Mouse (Mus musculus): Measurements from ENCODE around the gene Zfp541. TPM values are rescaled to one million over a fixed set of nuclear protein-coding genes. Genes with fewer than 3 reads are reported as not detected.

The Zfp541 gene
- not detected in 2 replicates for polyA plus RNA-seq (2012; rRNA removed)

- WGBS, result 63% methylated on average over 80 of the region's 80 CpGs
- no peak within 1 kb of the TSS for H3K4me3 ChIP-seq (ENCODE audit: low read depth, low read length)
- H3K27me3 ChIP-seq (ENCODE audit: control insufficient read depth, insufficient read depth, low read length), result no peaks in the 10 kb centered on the region
- no peaks in the 10 kb centered on the region for H3K36me3 ChIP-seq (ENCODE audit: control insufficient read depth, insufficient read depth, low read length)
- peaks cover 9% of the 10 kb centered on the region; the same call in 1 of the 2 replicates for H3K4me1 ChIP-seq (ENCODE audit: control insufficient read depth, insufficient read depth, insufficient read length, low read length)
- TF ChIP-seq POLR2A (IDR thresholded peaks at IDR 0.05; ENCODE audit: low read depth, low read length) (no peak), CTCF (IDR thresholded peaks at IDR 0.05; ENCODE audit: extremely low read depth, insufficient read length, insufficient replicate concordance, low read depth, low read length) (no peak)
- H3K27ac ChIP-seq (ENCODE audit: insufficient read depth, low read depth, low read length), result no peak within 1 kb of the TSS
Observed at GRCm38 (mm10) chr7:16061219-16062098, at the start of gene Zfp541. Zfp541 (plus strand) TSS chr7:16061814.

DNA sequence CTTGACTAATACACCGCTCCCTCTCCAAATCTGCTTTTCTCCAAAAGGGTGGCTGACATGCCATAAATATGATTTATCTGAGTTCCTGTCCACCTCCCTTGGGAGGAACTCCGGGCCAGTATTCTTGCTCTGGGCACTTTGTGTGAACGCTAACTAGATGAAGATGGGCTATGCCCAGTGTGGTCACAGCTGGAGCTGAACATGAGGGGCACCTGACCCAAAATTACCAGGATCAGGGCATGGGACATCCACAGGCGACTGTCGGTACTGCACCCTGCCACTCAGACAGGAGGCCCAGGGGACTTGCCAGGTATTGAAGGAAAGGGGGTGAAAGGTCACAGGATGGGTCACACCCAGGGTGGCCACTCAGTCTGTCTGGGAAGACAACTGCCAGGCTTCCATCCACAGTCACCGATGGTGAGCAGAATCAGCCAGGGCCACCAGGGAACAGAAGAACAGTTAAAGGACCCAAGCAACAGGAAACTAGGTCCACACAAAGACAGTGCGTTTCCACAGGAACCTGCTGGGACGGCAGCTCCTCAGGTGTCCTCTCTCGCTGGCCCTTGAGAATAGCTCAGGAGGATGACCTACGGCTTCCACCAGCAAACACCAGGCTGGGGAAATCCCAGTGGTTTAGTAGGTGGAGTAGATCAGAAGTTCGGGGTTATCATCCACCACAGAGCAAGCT is 48.9 kb upstream of the Zfp541 start:
- 60% methylated on average over 11 of the region's 11 CpGs for WGBS
- no peak for TF ChIP-seq POLR2A (IDR thresholded peaks at IDR 0.05; ENCODE audit: low read depth, low read length)
- peak; percentile 77; the same call in 1 of the 2 replicates for TF ChIP-seq CTCF (IDR thresholded peaks at IDR 0.05; ENCODE audit: extremely low read depth, insufficient read length, insufficient replicate concordance, low read depth, low read length)
- peak overlapping the region; percentile 35 for H3K4me3 ChIP-seq (ENCODE audit: low read depth, low read length)
- H3K27ac ChIP-seq (ENCODE audit: insufficient read depth, low read depth, low read length), result peak overlapping the region; percentile 94
- no peaks in the 10 kb centered on the region for H3K27me3 ChIP-seq (ENCODE audit: control insufficient read depth, insufficient read depth, low read length)
- H3K36me3 ChIP-seq (ENCODE audit: control insufficient read depth, insufficient read depth, low read length), result no peaks in the 10 kb centered on the region
- peaks cover 38% of the 10 kb centered on the region for H3K4me1 ChIP-seq (ENCODE audit: control insufficient read depth, insufficient read depth, insufficient read length, low read length)

DNA sequence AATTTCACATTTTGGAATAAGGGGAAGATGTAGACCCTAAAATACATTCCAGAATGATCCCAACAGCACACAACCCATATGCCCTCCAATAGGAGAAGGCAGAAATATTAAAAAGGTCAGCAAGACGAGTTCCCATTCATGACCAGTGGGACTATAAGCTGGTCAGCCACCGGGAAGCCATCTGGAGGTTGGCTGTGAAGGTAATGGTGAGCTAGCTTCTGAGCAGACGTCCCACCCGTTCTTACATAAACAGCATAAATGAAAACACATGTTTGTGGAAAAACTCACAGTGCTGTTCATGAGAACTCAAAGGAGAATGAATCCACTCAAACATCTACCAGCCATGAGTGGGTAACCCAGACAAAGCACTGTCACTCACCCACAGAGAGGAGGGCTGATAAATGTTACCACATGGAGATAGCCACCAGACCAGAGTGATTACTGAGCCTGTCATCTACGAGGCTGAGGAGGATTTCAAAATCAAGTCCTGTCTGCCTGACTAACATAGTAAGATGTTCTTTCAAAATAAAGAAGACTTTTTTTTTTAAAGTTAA is 47.8 kb upstream of the Zfp541 start:
- 75% methylated on average over 5 of the region's 5 CpGs for WGBS
- Histone ChIP-seq H3K4me3 (ENCODE audit: low read depth, low read length) (no peak overlapping the region), H3K4me1 (ENCODE audit: control insufficient read depth, insufficient read depth, insufficient read length, low read length) (peaks cover 46% of the 10 kb centered on the region), H3K27ac (ENCODE audit: insufficient read depth, low read depth, low read length) (no peak overlapping the region), H3K27me3 (ENCODE audit: control insufficient read depth, insufficient read depth, low read length) (no peaks in the 10 kb centered on the region), H3K36me3 (ENCODE audit: control insufficient read depth, insufficient read depth, low read length) (no peaks in the 10 kb centered on the region)
- no peak for TF ChIP-seq POLR2A (IDR thresholded peaks at IDR 0.05; ENCODE audit: low read depth, low read length)
- TF ChIP-seq CTCF (IDR thresholded peaks at IDR 0.05; ENCODE audit: extremely low read depth, insufficient read length, insufficient replicate concordance, low read depth, low read length), result no peak

- H3K36me3 ChIP-seq (ENCODE audit: control insufficient read depth, insufficient read depth, low read length), result no peaks in the 10 kb centered on the region
- 61% methylated on average over 8 of the region's 8 CpGs for WGBS
- TF ChIP-seq POLR2A (IDR thresholded peaks at IDR 0.05; ENCODE audit: low read depth, low read length) (no peak), CTCF (IDR thresholded peaks at IDR 0.05; ENCODE audit: extremely low read depth, insufficient read length, insufficient replicate concordance, low read depth, low read length) (no peak)
- H3K27ac ChIP-seq (ENCODE audit: insufficient read depth, low read depth, low read length), result peak overlapping the region; percentile 21; the same call in 1 of the 2 replicates
- no peaks in the 10 kb centered on the region for H3K27me3 ChIP-seq (ENCODE audit: control insufficient read depth, insufficient read depth, low read length)
- no peak overlapping the region for H3K4me3 ChIP-seq (ENCODE audit: low read depth, low read length)
- peaks cover 50% of the 10 kb centered on the region for H3K4me1 ChIP-seq (ENCODE audit: control insufficient read depth, insufficient read depth, insufficient read length, low read length)
Observed at GRCm38 (mm10) chr7:16014521-16015175, 47.0 kb upstream of the Zfp541 start.

DNA sequence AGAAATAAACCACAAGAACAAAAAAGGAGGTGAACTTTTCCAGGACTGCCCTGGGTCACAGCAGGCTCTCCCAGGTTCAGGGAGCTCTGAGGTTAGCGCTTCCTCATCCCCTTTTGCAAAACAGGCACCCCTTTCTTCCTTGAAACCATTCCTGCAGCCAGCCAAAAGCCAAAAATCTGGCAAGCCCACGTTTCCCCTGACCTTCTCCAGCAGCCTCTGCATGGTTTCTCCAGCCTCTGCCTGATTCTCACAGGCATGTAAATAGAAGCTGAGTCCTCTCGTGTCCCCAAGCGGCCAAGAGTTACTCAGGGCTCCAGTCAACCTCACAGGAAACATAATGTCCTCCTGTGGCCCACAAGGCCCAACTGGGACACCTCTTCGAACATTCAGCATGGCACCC is 46.2 kb upstream of the Zfp541 start:
- Histone ChIP-seq H3K36me3 (ENCODE audit: control insufficient read depth, insufficient read depth, low read length) (no peaks in the 10 kb centered on the region), H3K27me3 (ENCODE audit: control insufficient read depth, insufficient read depth, low read length) (no peaks in the 10 kb centered on the region), H3K4me1 (ENCODE audit: control insufficient read depth, insufficient read depth, insufficient read length, low read length) (peaks cover 53% of the 10 kb centered on the region), H3K4me3 (ENCODE audit: low read depth, low read length) (no peak overlapping the region), H3K27ac (ENCODE audit: insufficient read depth, low read depth, low read length) (peak overlapping the region; percentile 31; the same call in 1 of the 2 replicates)
- 82% methylated on average over 5 of the region's 5 CpGs for WGBS
- TF ChIP-seq POLR2A (IDR thresholded peaks at IDR 0.05; ENCODE audit: low read depth, low read length) (no peak), CTCF (IDR thresholded peaks at IDR 0.05; ENCODE audit: extremely low read depth, insufficient read length, insufficient replicate concordance, low read depth, low read length) (no peak)

DNA sequence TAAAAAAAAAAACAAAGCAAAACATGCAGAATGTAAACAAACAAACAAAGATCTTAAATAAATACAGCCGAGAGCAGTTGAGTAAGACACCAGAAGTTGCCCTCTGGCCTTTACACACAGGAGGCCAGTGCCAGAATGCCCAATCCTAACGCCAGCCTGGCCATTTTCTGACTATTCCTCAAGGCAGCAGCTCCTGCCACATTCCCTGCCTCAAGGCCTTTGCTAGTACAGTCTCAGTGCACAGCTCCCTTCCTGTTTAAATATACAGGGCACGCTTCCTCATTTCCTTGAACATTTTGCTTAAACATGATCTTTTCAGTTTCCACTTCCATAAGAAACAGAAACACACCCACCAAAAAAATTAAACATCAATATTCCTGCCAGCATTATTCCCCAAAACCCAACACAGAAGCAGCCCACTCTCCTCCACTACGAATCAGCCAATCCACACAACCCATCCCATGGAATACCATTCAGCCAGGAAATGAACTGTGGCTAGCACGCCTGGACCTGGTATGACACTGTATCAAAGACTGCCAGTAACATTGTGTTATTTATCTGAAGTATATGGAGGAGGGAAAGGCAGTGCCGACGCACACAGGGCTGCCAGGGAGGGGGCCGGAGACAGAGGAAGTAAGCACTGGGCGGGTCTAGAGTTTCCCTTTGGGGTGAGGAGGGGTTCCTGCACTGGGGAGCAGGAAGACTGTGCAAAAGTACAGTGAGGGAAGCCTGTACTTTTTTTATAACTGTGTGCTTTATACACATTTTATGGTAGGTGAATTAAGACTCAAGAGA is 43.4 kb upstream of the Zfp541 start:
- Histone ChIP-seq H3K36me3 (ENCODE audit: control insufficient read depth, insufficient read depth, low read length) (no peaks in the 10 kb centered on the region), H3K27ac (ENCODE audit: insufficient read depth, low read depth, low read length) (peak overlapping the region; percentile 91), H3K4me1 (ENCODE audit: control insufficient read depth, insufficient read depth, insufficient read length, low read length) (peaks cover 34% of the 10 kb centered on the region), H3K27me3 (ENCODE audit: control insufficient read depth, insufficient read depth, low read length) (no peaks in the 10 kb centered on the region), H3K4me3 (ENCODE audit: low read depth, low read length) (no peak overlapping the region)
- no peak for TF ChIP-seq CTCF (IDR thresholded peaks at IDR 0.05; ENCODE audit: extremely low read depth, insufficient read length, insufficient replicate concordance, low read depth, low read length)
- no peak for TF ChIP-seq POLR2A (IDR thresholded peaks at IDR 0.05; ENCODE audit: low read depth, low read length)
- 23% methylated on average over 9 of the region's 9 CpGs for WGBS

All from small intestine, adult 2 months (tissue).